Mouse (Mus musculus) brain, embryonic 14.5 days (tissue): ENCODE measurements around the gene Elmod3.

ENCODE experiments used
- CTCF ChIP-seq: fragments of 200-500 bp; IDR thresholded peaks from 2 replicates; pipeline ENCODE4 v1.5.1; 2012; ENCODE audit warnings: inconsistent platforms, mild to moderate bottlenecking, moderate library complexity, borderline replicate concordance; ENCODE audit not compliant: insufficient read depth, insufficient read length; ENCODE audit errors: extremely low read depth
- POLR2A ChIP-seq: fragments of 200-500 bp; IDR thresholded peaks from 2 replicates; pipeline ENCODE4 v1.6.1; 2012; ENCODE audit warnings: mild to moderate bottlenecking, inconsistent platforms, borderline replicate concordance; ENCODE audit not compliant: poor library complexity, insufficient read depth, insufficient read length, severe bottlenecking; ENCODE audit errors: extremely low read depth

GRCm38 (mm10) chr6:72518842-72519241, 79.4 kb downstream of the Elmod3 start:
- TF ChIP-seq POLR2A: no peak
- TF ChIP-seq CTCF: no peak
